Mouse (Mus musculus) layer of hippocampus, adult 9-11 months (tissue): ENCODE measurements around the gene Rapgef2.
A peak's percentile ranks its signal among the peaks of the same experiment; 100 is the strongest.
"Not testable (repeated sequence)": the region's sequence is repeated elsewhere in the genome, so short reads cannot be mapped to it uniquely, and the experiment has no call there.

ENCODE experiments used
- DNase-seq: peaks from one replicate; pipeline ENCODE4 v3.0.0; 2022

The Rapgef2 gene

GRCm38 (mm10) chr3:79196708-79197437, 89.4 kb downstream of the Rapgef2 start:
- DNase-seq = peak; percentile 62

GRCm38 (mm10) chr3:79195280-79195679, 91.0 kb downstream of the Rapgef2 start:
- peak; percentile 52 for DNase-seq

GRCm38 (mm10) chr3:79194111-79194793, 92.1 kb downstream of the Rapgef2 start:
- DNase-seq = no peak

GRCm38 (mm10) chr3:79193001-79193400, 93.3 kb downstream of the Rapgef2 start:
- DNase-seq = peak; percentile 79

DNA sequence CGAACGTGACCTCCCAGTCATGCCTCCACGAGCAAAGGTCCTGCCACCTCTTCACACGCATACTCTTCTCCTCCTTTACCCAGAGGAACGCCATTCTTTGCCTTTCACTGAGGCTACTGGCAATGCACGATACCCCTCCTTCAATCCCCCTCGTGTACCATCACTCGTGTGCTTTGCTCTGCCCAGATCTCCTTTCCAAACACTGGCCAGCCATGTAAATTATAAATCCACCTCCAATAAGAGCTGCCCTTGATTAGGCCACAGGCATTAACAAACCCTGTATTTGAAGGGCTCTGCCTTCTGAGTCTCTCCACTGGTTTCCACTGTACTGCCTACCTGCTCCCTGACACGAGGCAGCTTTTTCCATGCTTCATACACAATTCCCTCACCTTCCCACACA, 94.3 kb downstream of the Rapgef2 start:
- no peak for DNase-seq

GRCm38 (mm10) chr3:79191471-79191870, 94.8 kb downstream of the Rapgef2 start:
- no peak for DNase-seq

- no peak for DNase-seq
Observed at GRCm38 (mm10) chr3:79190377-79190776, 95.9 kb downstream of the Rapgef2 start.

- DNase-seq = no peak
Observed at GRCm38 (mm10) chr3:79187912-79188311, 98.4 kb downstream of the Rapgef2 start.

GRCm38 (mm10) chr3:79182290-79182689, 104.0 kb downstream of the Rapgef2 start:
- no peak for DNase-seq

DNA sequence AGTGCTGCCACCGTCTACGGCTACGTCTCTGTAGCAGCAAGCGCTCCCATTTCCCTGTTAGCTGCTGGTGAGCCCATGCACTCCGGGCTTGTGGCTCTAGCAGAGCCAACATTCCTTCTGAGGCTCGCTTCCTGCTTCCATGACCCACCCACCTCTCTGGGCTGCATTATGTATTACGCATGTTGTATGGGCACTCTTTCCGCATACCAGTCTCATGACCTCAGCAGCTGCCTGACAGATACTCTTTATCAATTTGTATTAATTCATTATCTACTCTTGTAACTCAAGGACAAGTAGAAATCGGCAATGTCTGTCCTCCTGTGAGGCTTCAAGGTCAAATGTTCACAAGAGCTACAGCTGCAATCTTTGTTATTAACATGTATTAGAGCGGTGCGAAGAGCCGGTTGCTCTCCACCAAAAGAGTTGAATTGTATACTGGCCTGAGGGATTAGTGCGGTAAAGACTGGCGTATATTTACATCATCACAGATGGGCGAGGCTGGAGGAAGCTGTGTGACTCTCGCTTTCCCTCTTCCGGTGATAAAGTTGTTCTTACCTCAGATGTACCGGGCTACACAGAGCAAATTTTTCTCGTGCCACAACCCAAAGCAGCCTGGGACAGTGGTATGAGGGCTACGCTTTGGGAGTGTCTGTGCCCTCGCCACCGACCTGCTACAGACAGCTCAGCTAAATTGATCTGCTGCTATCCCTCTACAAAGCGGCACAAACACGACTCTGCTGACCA, 104.9 kb downstream of the Rapgef2 start:
- DNase-seq = peak; percentile 5

- DNase-seq = peak; percentile 1
Observed at GRCm38 (mm10) chr3:79180086-79180485, 106.2 kb downstream of the Rapgef2 start.

GRCm38 (mm10) chr3:79179499-79180053, 106.7 kb downstream of the Rapgef2 start:
- peak; percentile 2 for DNase-seq

- peak; percentile 18 for DNase-seq
Observed at GRCm38 (mm10) chr3:79178708-79179107, 107.6 kb downstream of the Rapgef2 start.

DNA sequence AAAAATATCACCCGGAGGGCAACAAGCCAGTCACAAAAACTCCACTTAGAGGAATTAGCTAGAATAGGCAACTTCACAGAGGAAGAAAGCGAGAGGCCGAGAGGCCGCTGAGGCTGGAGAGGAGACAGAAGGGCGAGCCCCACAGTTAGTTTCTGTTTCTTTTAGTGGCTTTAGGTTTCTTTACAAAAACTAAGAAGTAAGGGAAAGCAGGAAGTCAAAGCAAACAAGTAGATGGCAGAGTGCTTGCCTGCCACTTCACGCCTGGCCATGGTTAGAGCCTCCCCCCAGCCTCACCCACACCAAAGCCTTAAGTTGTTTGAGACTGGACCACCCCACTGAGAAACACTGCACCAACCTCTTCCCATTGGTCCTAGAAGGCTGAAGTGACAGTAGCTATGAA, 108.2 kb downstream of the Rapgef2 start:
- peak; percentile 12 for DNase-seq

- DNase-seq = no peak
Observed at GRCm38 (mm10) chr3:79177136-79177870, 109.0 kb downstream of the Rapgef2 start.

- DNase-seq = no peak
Observed at GRCm38 (mm10) chr3:79174168-79174567, 112.1 kb downstream of the Rapgef2 start.

DNA sequence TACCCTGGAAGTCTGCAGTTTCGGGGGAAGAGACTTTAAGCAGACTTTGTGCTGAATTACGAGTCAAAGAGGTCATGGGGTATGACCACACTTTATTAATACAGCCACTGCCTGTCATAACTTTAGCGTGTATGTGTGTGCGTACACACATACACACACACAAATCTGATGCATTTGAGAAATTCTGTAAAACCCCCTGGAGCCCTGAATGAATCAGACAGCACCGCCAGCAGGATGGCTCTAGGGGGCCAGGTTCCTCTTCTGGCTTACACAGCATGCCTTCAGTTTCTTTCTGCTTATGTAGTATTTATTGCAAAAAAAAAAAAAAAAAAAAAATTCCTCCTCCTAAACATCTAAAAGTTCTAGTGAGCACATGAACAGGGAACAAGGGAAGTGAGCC, 113.0 kb downstream of the Rapgef2 start:
- peak; percentile 2 for DNase-seq

GRCm38 (mm10) chr3:79171146-79171545, 115.2 kb downstream of the Rapgef2 start:
- DNase-seq = not testable (repeated sequence)

DNA sequence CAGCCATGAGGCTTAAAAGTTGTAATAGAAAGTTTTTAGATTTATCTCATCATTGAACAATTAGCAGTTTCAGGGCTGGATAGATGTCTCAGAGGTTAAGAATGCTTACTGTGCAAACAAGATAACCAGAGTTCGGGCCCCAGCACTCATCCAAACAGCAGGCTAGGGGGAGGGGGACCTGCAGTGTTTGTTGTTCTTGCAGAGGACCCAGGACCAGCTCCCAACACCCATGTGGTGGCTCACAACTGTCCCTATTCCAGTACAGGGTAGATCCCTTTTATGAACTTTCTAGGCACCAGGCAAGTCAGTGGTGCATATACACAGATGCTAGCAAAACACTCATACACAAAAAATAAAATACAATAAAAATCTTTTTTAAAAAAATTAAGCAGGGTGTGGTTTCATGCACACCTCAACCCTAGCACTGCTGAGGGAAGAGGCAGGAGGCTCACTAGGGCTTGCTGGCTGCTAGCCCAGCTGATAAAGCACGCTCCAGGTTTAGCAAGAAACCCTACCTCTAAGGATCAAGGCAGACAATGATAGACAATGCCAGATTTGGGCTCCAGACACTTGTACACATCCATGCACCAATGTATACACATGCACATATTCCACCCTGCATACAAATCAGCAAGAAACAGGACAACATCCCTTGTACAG, 118.0 kb downstream of the Rapgef2 start:
- no peak for DNase-seq

GRCm38 (mm10) chr3:79167586-79167985, 118.7 kb downstream of the Rapgef2 start:
- no peak for DNase-seq

DNA sequence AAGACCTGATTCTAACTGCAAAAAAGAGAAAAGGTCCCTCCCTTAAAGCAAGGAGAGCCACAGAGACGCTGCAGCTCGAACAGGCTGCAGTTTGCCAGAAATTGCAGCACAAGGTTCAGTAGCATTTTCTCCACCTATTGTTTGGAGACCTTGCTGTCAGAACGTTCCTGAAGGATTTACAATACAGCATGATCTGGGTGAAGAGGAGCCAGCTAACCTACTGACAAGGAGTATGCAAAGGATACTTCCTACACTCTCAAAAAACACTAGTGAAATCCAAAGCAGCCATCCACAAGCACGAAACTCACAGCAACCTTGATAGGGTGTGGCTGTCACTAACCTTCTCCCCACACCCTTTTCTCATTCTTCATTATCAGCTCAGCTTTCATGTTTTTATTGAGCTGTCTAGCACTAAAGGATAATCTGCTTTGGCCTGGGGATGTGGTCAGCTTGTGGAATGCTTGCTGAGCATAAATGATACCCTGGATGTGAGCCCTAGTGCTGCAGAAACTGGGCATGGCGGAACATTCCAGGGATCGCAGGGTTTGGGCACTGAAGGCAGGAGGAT, 124.4 kb downstream of the Rapgef2 start:
- peak; percentile 2 for DNase-seq
